8 mouse cellular contexts compared by ENCODE assay signal in the genomic region with DNA sequence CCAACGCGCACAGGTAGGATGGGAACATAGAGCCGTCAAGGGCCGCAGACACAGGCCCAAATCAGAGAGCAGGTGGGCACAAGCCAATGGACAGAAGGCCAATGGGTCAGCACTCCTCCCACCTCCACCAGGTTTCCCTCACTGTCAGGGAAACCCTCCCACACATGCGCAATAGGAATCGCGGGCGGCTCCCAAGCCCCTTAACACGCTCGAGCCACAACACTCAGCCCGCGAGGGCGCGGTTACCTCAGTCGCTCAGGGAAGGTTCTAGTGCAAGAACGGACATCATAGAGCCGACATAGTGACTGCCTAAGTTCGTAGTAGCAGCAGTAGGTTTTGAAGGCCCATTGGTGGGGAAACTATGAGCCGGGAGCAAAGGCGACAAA. TPM values are rescaled to one million over a fixed set of nuclear protein-coding genes. Genes with fewer than 3 reads are reported as not detected.
DNase-seq lines count a peak whose midpoint lies in the region; ATAC-seq and TF ChIP-seq lines count a peak whose summit lies in the region.

No protein-coding gene starts in this region.

- TF ChIP-seq CTCF in G1E (IDR thresholded peaks at IDR 0.05; ENCODE audit: low read depth, low read length) = no peak

- ATAC-seq in G1E (ENCODE audit: extremely low read depth, insufficient number of reproducible peaks, low FRiP score, poor library complexity, severe bottlenecking) = peak; percentile 70
- ATAC-seq in heart, embryonic 14.5 days (ENCODE audit: insufficient number of reproducible peaks, insufficient read depth, low FRiP score, low read depth) = peak; percentile 73
- ATAC-seq in liver, embryonic 13.5 days (ENCODE audit: low read depth) = peak; percentile 76
- peak; percentile 86 for ATAC-seq in neural tube, embryonic 13.5 days (ENCODE audit: low read depth)

- 1% methylated on average over 20 of the region's 20 CpGs for WGBS in forebrain, embryonic 10.5 days
- WGBS in heart, embryonic 14.5 days = under 1% methylated on average over 20 of the region's 20 CpGs
- WGBS in liver, embryonic 13.5 days (ENCODE audit: insufficient replicate concordance) = 1% methylated on average over 20 of the region's 20 CpGs
- under 1% methylated on average over 20 of the region's 20 CpGs for WGBS in neural tube, embryonic 13.5 days

- H3K9ac ChIP-seq in heart, embryonic 14.5 days (ENCODE audit: low read length) = peak overlapping the region; percentile 83
- peak overlapping the region; percentile 92 for H3K9ac ChIP-seq in liver, embryonic 13.5 days
- H3K9ac ChIP-seq in neural tube, embryonic 13.5 days = peak overlapping the region; percentile 85

- H3K36me3 ChIP-seq in G1E (replicated peaks) = peaks cover 6% of the 10 kb centered on the region
- peaks cover 12% of the 10 kb centered on the region for H3K36me3 ChIP-seq in forebrain, embryonic 10.5 days (replicated peaks)
- peaks cover 17% of the 10 kb centered on the region for H3K36me3 ChIP-seq in heart, embryonic 14.5 days (ENCODE audit: control insufficient read depth, insufficient read depth, low read length)
- no peaks in the 10 kb centered on the region for H3K36me3 ChIP-seq in liver, embryonic 13.5 days
- H3K36me3 ChIP-seq in neural tube, embryonic 13.5 days = peaks cover 24% of the 10 kb centered on the region; the same call in 1 of the 2 replicates

- H3K27me3 ChIP-seq in G1E (ENCODE audit: insufficient read depth, low read length) = no peaks in the 10 kb centered on the region
- no peaks in the 10 kb centered on the region for H3K27me3 ChIP-seq in forebrain, embryonic 10.5 days (ENCODE audit: poor library complexity, severe bottlenecking)
- no peaks in the 10 kb centered on the region for H3K27me3 ChIP-seq in heart, embryonic 14.5 days (ENCODE audit: control insufficient read depth, insufficient read depth, low read length)
- no peaks in the 10 kb centered on the region for H3K27me3 ChIP-seq in liver, embryonic 13.5 days
- H3K27me3 ChIP-seq in neural tube, embryonic 13.5 days = no peaks in the 10 kb centered on the region

- H3K27ac ChIP-seq in forebrain, embryonic 10.5 days = peak overlapping the region; percentile 93
- H3K27ac ChIP-seq in heart, embryonic 14.5 days (replicated peaks in 1 of 2; ENCODE audit: control insufficient read depth in 1 of 2, insufficient read depth in 1 of 2, low read depth in 2 of 2, low read length in 2 of 2) = peak overlapping the region; percentile 93 to 95
- H3K27ac ChIP-seq in liver, embryonic 13.5 days = peak overlapping the region; percentile 88
- H3K27ac ChIP-seq in neural tube, embryonic 13.5 days (replicated peaks) = peak overlapping the region; percentile 95

- peaks cover 20% of the 10 kb centered on the region for H3K4me1 ChIP-seq in G1E (ENCODE audit: insufficient read depth, low read depth, low read length)
- H3K4me1 ChIP-seq in forebrain, embryonic 10.5 days = peaks cover 30% of the 10 kb centered on the region
- peaks cover 5 to 22% of the 10 kb centered on the region in 2 experiments; a peak in 3 of 4 replicates for H3K4me1 ChIP-seq in heart, embryonic 14.5 days (ENCODE audit: control insufficient read depth in 2 of 2, insufficient read depth in 2 of 2, low read length in 2 of 2)
- H3K4me1 ChIP-seq in liver, embryonic 13.5 days (replicated peaks) = peaks cover 24% of the 10 kb centered on the region
- peaks cover 29% of the 10 kb centered on the region for H3K4me1 ChIP-seq in neural tube, embryonic 13.5 days (replicated peaks)

- peak; percentile 54 for DNase-seq in G1E (ENCODE audit: low spot score)
- DNase-seq in c-Kit-positive CD71-positive TER-119-negative erythroid progenitor cells, embryonic 14.5 days (ENCODE audit: low read depth) = peak; percentile 52
- peak; percentile 74 for DNase-seq in forebrain, embryonic 10.5 days (ENCODE audit: extremely low spot score, low spot score)
- DNase-seq in kidney, postnatal 14 days = peak; percentile 83
- peak; percentile 73 for DNase-seq in liver, embryonic 13.5 days
- DNase-seq in testis, postnatal 14 days (ENCODE audit: low spot score) = peak; percentile 85

- H3K4me3 ChIP-seq in G1E (ENCODE audit: low read depth, low read length) = peak overlapping the region; percentile 96
- peak overlapping the region; percentile 84 for H3K4me3 ChIP-seq in forebrain, embryonic 10.5 days
- H3K4me3 ChIP-seq in heart, embryonic 14.5 days (ENCODE audit: control insufficient read depth in 1 of 2, insufficient read depth in 1 of 2, low read depth in 1 of 2, low read length in 2 of 2) = peak overlapping the region; percentile 69 to 94
- H3K4me3 ChIP-seq in liver, embryonic 13.5 days (replicated peaks) = peak overlapping the region; percentile 91
- peak overlapping the region; percentile 72 for H3K4me3 ChIP-seq in neural tube, embryonic 13.5 days

- H3K9me3 ChIP-seq in G1E (replicated peaks) = no peaks in the 10 kb centered on the region
- H3K9me3 ChIP-seq in forebrain, embryonic 10.5 days = no peaks in the 10 kb centered on the region
- no peaks in the 10 kb centered on the region for H3K9me3 ChIP-seq in heart, embryonic 14.5 days (ENCODE audit: control insufficient read depth, low read length)
- no peaks in the 10 kb centered on the region for H3K9me3 ChIP-seq in liver, embryonic 13.5 days (replicated peaks)
- no peaks in the 10 kb centered on the region for H3K9me3 ChIP-seq in neural tube, embryonic 13.5 days

- peak overlapping the region; percentile 92 for H3K4me2 ChIP-seq in heart, embryonic 14.5 days (ENCODE audit: low read length)
- H3K4me2 ChIP-seq in liver, embryonic 13.5 days = peak overlapping the region; percentile 90
- H3K4me2 ChIP-seq in neural tube, embryonic 13.5 days = peak overlapping the region; percentile 86

RNA-seq across cellular contexts. Expression of gene Slc35a5, which starts 0.4 kb away (rescaled TPM):
- total RNA-seq in G1E (2014; fragmentation: Nextera tagmentation) (10.6 and 11.5 TPM in 2 replicates), G1E (2017) (14.1 and 21.9 TPM in 2 replicates)
- polyA plus RNA-seq in G1E (2012) = 0.04 and 0.22 TPM in 2 replicates
- 10.1 and 12.0 TPM in 2 replicates for polyA plus RNA-seq in forebrain, embryonic 10.5 days (2016; fragmentation: Nextera tagmentation; extraction: Ambion mirVana)
- polyA plus RNA-seq in heart, embryonic 14.5 days (2014; fragmentation: Nextera tagmentation; extraction: Ambion mirVana) = 18.0 and 19.8 TPM in 2 replicates
- polyA plus RNA-seq in liver, embryonic 13.5 days (2015; fragmentation: Nextera tagmentation; extraction: Ambion mirVana) = 6.0 and 6.8 TPM in 2 replicates
- 31.1 and 33.4 TPM in 2 replicates for polyA plus RNA-seq in neural tube, embryonic 13.5 days (2015; fragmentation: Nextera tagmentation; extraction: Ambion mirVana)

RNA-seq across cellular contexts. Expression of gene Atg3, which starts 0.5 kb away (rescaled TPM):
- total RNA-seq in G1E (2014; fragmentation: Nextera tagmentation) (55.5 and 61.7 TPM in 2 replicates), G1E (2017) (43.3 and 49.7 TPM in 2 replicates)
- polyA plus RNA-seq in G1E (2012) = 12.3 and 12.6 TPM in 2 replicates
- 33.3 and 34.6 TPM in 2 replicates for polyA plus RNA-seq in forebrain, embryonic 10.5 days (2016; fragmentation: Nextera tagmentation; extraction: Ambion mirVana)
- 30.5 and 30.7 TPM in 2 replicates for polyA plus RNA-seq in heart, embryonic 14.5 days (2014; fragmentation: Nextera tagmentation; extraction: Ambion mirVana)
- 21.7 and 22.2 TPM in 2 replicates for polyA plus RNA-seq in liver, embryonic 13.5 days (2015; fragmentation: Nextera tagmentation; extraction: Ambion mirVana)
- 60.4 and 61.6 TPM in 2 replicates for polyA plus RNA-seq in neural tube, embryonic 13.5 days (2015; fragmentation: Nextera tagmentation; extraction: Ambion mirVana)

Comparison
In these comparisons a context has a peak if more than half of its experiments do, and no peak if none do; other contexts are left out.
1. Peak in every context shown above with its lines: DNase-seq, ATAC-seq, H3K4me3 ChIP-seq and H3K27ac ChIP-seq.